Comparison of ENCODE assay signal across 10 mouse cellular contexts in the genomic region with DNA sequence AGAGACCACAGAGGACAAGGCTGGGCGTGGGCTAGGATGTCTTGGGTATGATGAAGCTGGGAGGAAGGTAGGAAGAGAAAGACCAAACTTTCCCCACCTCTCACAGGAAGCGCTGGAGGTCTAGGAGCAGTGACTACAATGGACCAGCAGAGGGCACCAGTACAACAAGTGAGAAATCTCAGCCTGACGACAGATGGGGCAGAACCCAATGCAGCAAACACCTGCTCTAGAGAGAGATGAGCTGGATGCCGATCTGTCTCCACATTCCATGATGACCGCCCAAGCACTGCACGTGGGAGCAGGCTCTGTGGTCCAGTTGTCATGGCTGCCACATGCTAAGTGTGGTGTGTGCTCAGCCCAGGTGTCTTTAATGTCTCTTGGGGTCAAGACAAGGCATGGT. TPM values are rescaled to one million over a fixed set of nuclear protein-coding genes. Genes with fewer than 3 reads are reported as not detected.
DNase-seq lines count a peak whose midpoint lies in the region; ATAC-seq and TF ChIP-seq lines count a peak whose summit lies in the region.
"Had no signal": no experiment of that assay in that cellular context is flagged by ENCODE, and none has a peak within 500 bp of the region (broad histone marks: within the 10 kb centered on the region; RNA-seq: fewer than 3 reads in every experiment).

No protein-coding gene starts in this region.

- peak; percentile 92 for TF ChIP-seq CTCF in lung, postnatal 0 days (IDR thresholded peaks at IDR 0.05)

- no peaks in the 10 kb centered on the region for H3K27me3 ChIP-seq in lung, postnatal 0 days (replicated peaks; ENCODE audit: insufficient read depth, low read length)
- H3K27me3 ChIP-seq: liver, embryonic 15.5 days; Patski had no signal

- peak; percentile 36 for DNase-seq in gastrocnemius, adult 18-20 months (ENCODE audit: low spot score)
- no peak for DNase-seq in gastrocnemius, postnatal 4 days (ENCODE audit: low spot score in 2 of 2)
- DNase-seq in WW6 (ENCODE audit: low read depth, low spot score), result peak; percentile 61
- peak; percentile 56 to 72 for DNase-seq in frontal cortex, postnatal 36 days (ENCODE audit: low spot score in 2 of 2)
- peak; percentile 68 to 74 for DNase-seq in kidney, postnatal 4 days
- peak; percentile 65 for DNase-seq in lung, postnatal 0 days (ENCODE audit: low spot score)
- DNase-seq in retina, embryonic 14.5 days (ENCODE audit: low spot score), result peak; percentile 92

- H3K9ac ChIP-seq in lung, postnatal 0 days (replicated peaks; ENCODE audit: low read depth), result no peak overlapping the region
- H3K9ac ChIP-seq: liver, embryonic 15.5 days had no signal

- no peak overlapping the region for H3K4me3 ChIP-seq in lung, postnatal 0 days (ENCODE audit: low read depth, low read length)
- H3K4me3 ChIP-seq: liver, embryonic 15.5 days had no signal

- no peaks in the 10 kb centered on the region for H3K9me3 ChIP-seq in lung, postnatal 0 days (ENCODE audit: low read length)
- H3K9me3 ChIP-seq: liver, embryonic 15.5 days had no signal

- 0% methylated on average over 6 of the region's 6 CpGs for WGBS in lung, postnatal 0 days

- H3K4me2 ChIP-seq in lung, postnatal 0 days (replicated peaks; ENCODE audit: low read depth, low read length), result no peak overlapping the region
- H3K4me2 ChIP-seq: liver, embryonic 15.5 days had no signal

- TF ChIP-seq EP300 in lung, postnatal 0 days (IDR thresholded peaks at IDR 0.05), result no peak

- H3K4me1 ChIP-seq in lung, postnatal 0 days (ENCODE audit: insufficient read depth, low read depth, low read length), result no peaks in the 10 kb centered on the region

- H3K36me3 ChIP-seq in lung, postnatal 0 days (ENCODE audit: insufficient read depth, low read length), result no peaks in the 10 kb centered on the region
- H3K36me3 ChIP-seq: liver, embryonic 15.5 days had no signal

- peak; percentile 90 for ATAC-seq in common myeloid progenitor, adult 5-6 weeks (replicated peaks; ENCODE audit: low read depth, poor library complexity, severe bottlenecking)
- ATAC-seq in lung, postnatal 0 days, result no peak
- ATAC-seq: Patski had no signal

- H3K27ac ChIP-seq in lung, postnatal 0 days (ENCODE audit: low read length), result no peak overlapping the region
- H3K27ac ChIP-seq: liver, embryonic 15.5 days had no signal

RNA-seq across cellular contexts. Expression of gene Pcsk9, which starts 10.1 kb away (rescaled TPM):
- not detected for total RNA-seq in gastrocnemius, adult 18-20 months (2021)
- total RNA-seq in gastrocnemius, postnatal 4 days (2021), result under 1 TPM; 0.66 to 0.70 TPM
- total RNA-seq in common myeloid progenitor, adult 5-6 weeks (2017), result not detected in 2 replicates
- 0.38 and 0.51 TPM in 2 replicates for polyA plus RNA-seq in lung, postnatal 0 days (2015; fragmentation: Nextera tagmentation; extraction: Ambion mirVana)

RNA-seq across cellular contexts. Expression of gene Bsnd, which starts 17.8 kb away (rescaled TPM):
- total RNA-seq in gastrocnemius, adult 18-20 months (2021), result not detected
- total RNA-seq in gastrocnemius, postnatal 4 days (2021), result under 1 TPM; 0.18 to 0.25 TPM
- not detected in 2 replicates for total RNA-seq in common myeloid progenitor, adult 5-6 weeks (2017)
- polyA plus RNA-seq in lung, postnatal 0 days (2015; fragmentation: Nextera tagmentation; extraction: Ambion mirVana), result not detected in 2 replicates
- polyA plus RNA-seq: liver, embryonic 15.5 days had no signal

Comparison
In these comparisons a context has a peak if more than half of its experiments do, and no peak if none do; other contexts are left out.
1. DNase-seq: peak in gastrocnemius, adult 18-20 months (single experiment), WW6 (single experiment), frontal cortex, postnatal 36 days (2 of 2), kidney, postnatal 4 days (2 of 2), lung, postnatal 0 days (single experiment) and retina, embryonic 14.5 days (single experiment); none in gastrocnemius, postnatal 4 days (0 of 2).